Comparison of ENCODE assay signal across 8 mouse cellular contexts in genomic region chr14:124675142-124675653, GRCm38 (mm10). TPM values are rescaled to one million over a fixed set of nuclear protein-coding genes. Genes with fewer than 3 reads are reported as not detected.
DNase-seq lines count a peak whose midpoint lies in the region; ATAC-seq and TF ChIP-seq lines count a peak whose summit lies in the region.

No protein-coding gene starts in this region.

- H3K79me2 ChIP-seq in heart, adult 2 months (replicated peaks; ENCODE audit: control insufficient read depth, insufficient read depth, low read length): no peaks in the 10 kb centered on the region

- no peaks in the 10 kb centered on the region for H3K27me3 ChIP-seq in heart, adult 2 months (ENCODE audit: control insufficient read depth, insufficient read depth, low read length)
- H3K27me3 ChIP-seq in forebrain, embryonic 16.5 days (replicated peaks; ENCODE audit: control insufficient read depth, insufficient read depth, low read length): no peaks in the 10 kb centered on the region
- peaks cover 15% of the 10 kb centered on the region; the same call in 1 of the 2 replicates for H3K27me3 ChIP-seq in midbrain, embryonic 12.5 days

- H3K27ac ChIP-seq in heart, adult 2 months: peak overlapping the region; percentile 21; the same call in 1 of the 2 replicates
- peak overlapping the region; percentile 79 for H3K27ac ChIP-seq in brown adipose tissue, adult 24 weeks (replicated peaks; ENCODE audit: low read depth, low read length)
- no peak overlapping the region for H3K27ac ChIP-seq in forebrain, embryonic 16.5 days (ENCODE audit: low read length)
- no peak overlapping the region for H3K27ac ChIP-seq in midbrain, embryonic 12.5 days (replicated peaks)

- no peak for TF ChIP-seq EP300 in heart, adult 2 months (IDR thresholded peaks at IDR 0.05; ENCODE audit: insufficient read depth, low read depth, low read length)

- H3K9ac ChIP-seq in heart, adult 2 months (ENCODE audit: low read depth, low read length): no peak overlapping the region
- peak overlapping the region; percentile 66 for H3K9ac ChIP-seq in forebrain, embryonic 16.5 days (replicated peaks; ENCODE audit: low read depth, low read length)
- H3K9ac ChIP-seq in midbrain, embryonic 12.5 days (replicated peaks): peak overlapping the region; percentile 64

- H3K36me3 ChIP-seq in heart, adult 2 months (ENCODE audit: control insufficient read depth, insufficient read depth, low read length): no peaks in the 10 kb centered on the region
- H3K36me3 ChIP-seq in forebrain, embryonic 16.5 days (ENCODE audit: control insufficient read depth, insufficient read depth): no peaks in the 10 kb centered on the region
- no peaks in the 10 kb centered on the region for H3K36me3 ChIP-seq in midbrain, embryonic 12.5 days

- TF ChIP-seq CTCF in heart, adult 2 months (IDR thresholded peaks at IDR 0.05): no peak

- peak overlapping the region; percentile 85 for H3K4me2 ChIP-seq in forebrain, embryonic 16.5 days (ENCODE audit: low read length)
- peak overlapping the region; percentile 88 for H3K4me2 ChIP-seq in midbrain, embryonic 12.5 days (replicated peaks)

- H3K9me3 ChIP-seq in forebrain, embryonic 16.5 days (ENCODE audit: control insufficient read depth, low read length): no peaks in the 10 kb centered on the region
- H3K9me3 ChIP-seq in midbrain, embryonic 12.5 days: no peaks in the 10 kb centered on the region

- intact Hi-C loops in heart, adult 2 months (cut with DNase I): loop anchor here (10.0 kb wide), 1 partner anchor 260 kb away; no protein-coding TSS in a partner anchor
- intact Hi-C loops in heart, postnatal 14 days (cut with DNase I): loop anchor here (10.0 kb wide), 1 partner anchor 110 kb away; no protein-coding TSS in a partner anchor

- H3K4me1 ChIP-seq in heart, adult 2 months (ENCODE audit: control insufficient read depth, insufficient read depth, low read length): no peaks in the 10 kb centered on the region
- H3K4me1 ChIP-seq in brown adipose tissue, adult 24 weeks (ENCODE audit: control insufficient read depth, insufficient read depth, insufficient read length, low read length): no peaks in the 10 kb centered on the region
- H3K4me1 ChIP-seq in forebrain, embryonic 16.5 days (replicated peaks; ENCODE audit: control insufficient read depth, insufficient read depth, low read length): peaks cover 9% of the 10 kb centered on the region
- H3K4me1 ChIP-seq in midbrain, embryonic 12.5 days: peaks cover 23% of the 10 kb centered on the region

- H3K4me3 ChIP-seq in heart, adult 2 months: peak overlapping the region; percentile 38
- H3K4me3 ChIP-seq in brown adipose tissue, adult 24 weeks (ENCODE audit: insufficient read depth, low read depth, low read length): peak overlapping the region; percentile 55
- H3K4me3 ChIP-seq in forebrain, embryonic 16.5 days (replicated peaks; ENCODE audit: low read length): peak overlapping the region; percentile 55
- peak overlapping the region; percentile 52 for H3K4me3 ChIP-seq in midbrain, embryonic 12.5 days

- peak; percentile 3; the same call in 1 of the 2 replicates for ATAC-seq in forebrain, embryonic 16.5 days
- peak; percentile 47 for ATAC-seq in midbrain, embryonic 12.5 days (ENCODE audit: low FRiP score, low read depth)

- TF ChIP-seq POLR2A in heart, adult 2 months (IDR thresholded peaks at IDR 0.05; ENCODE audit: insufficient read depth, low read depth, low read length): no peak

- WGBS in heart, adult 2 months: 5% methylated on average over 21 of the region's 21 CpGs
- WGBS in forebrain, embryonic 16.5 days: under 1% methylated on average over 21 of the region's 21 CpGs
- WGBS in midbrain, embryonic 12.5 days: 1% methylated on average over 21 of the region's 21 CpGs

- no peak for DNase-seq in heart, adult 2 months
- no peak for DNase-seq in heart, postnatal 14 days
- DNase-seq in layer of hippocampus, postnatal 10 days (ENCODE audit: low spot score in 2 of 2): peak; percentile 23 to 45
- DNase-seq in spleen, postnatal 36 days (ENCODE audit: low spot score in 2 of 2): no peak
- no peak for DNase-seq in spleen, postnatal 10 days (ENCODE audit: low spot score in 2 of 2)

RNA-seq across cellular contexts. Expression of gene Fgf14, which starts 1.7 kb away (rescaled TPM):
- 1 to 10 TPM; 1.5 to 2.3 TPM for total RNA-seq in heart, adult 2 months (2021)
- polyA plus RNA-seq in heart, adult 2 months (2012; rRNA removed): 0.45 and 1.2 TPM in 2 replicates
- total RNA-seq in heart, postnatal 14 days (2021): 1 to 10 TPM; 1.4 to 1.5 TPM
- 4.5 and 4.8 TPM in 2 replicates for polyA plus RNA-seq in brown adipose tissue, adult 24 weeks (2012; ENCODE audit: insufficient read depth, insufficient read length, missing spikeins)
- 33.0 and 37.6 TPM in 2 replicates for polyA plus RNA-seq in forebrain, embryonic 16.5 days (2015; fragmentation: Nextera tagmentation; extraction: Ambion mirVana)
- 10 to 100 TPM; 29.8 to 34.5 TPM for total RNA-seq in layer of hippocampus, postnatal 10 days (2021)
- polyA plus RNA-seq in midbrain, embryonic 12.5 days (2016; fragmentation: Nextera tagmentation; extraction: Ambion mirVana): 11.3 and 11.6 TPM in 2 replicates

Comparison
In these comparisons a context has a peak if more than half of its experiments do, and no peak if none do; other contexts are left out.
1. DNase-seq: peak in layer of hippocampus, postnatal 10 days (2 of 2); none in heart, adult 2 months (0 of 2), heart, postnatal 14 days (0 of 2), spleen, postnatal 36 days (0 of 2) and spleen, postnatal 10 days (0 of 2).
2. H3K27ac ChIP-seq: peak in heart, adult 2 months (single experiment) and brown adipose tissue, adult 24 weeks (single experiment); none in forebrain, embryonic 16.5 days (single experiment) and midbrain, embryonic 12.5 days (single experiment).
3. Peak in every context shown above with its lines, with median percentiles within 50 percentile points of each other: H3K4me3 ChIP-seq.